Mouse (Mus musculus): ENCODE results near the gene Ube2e2. TPM values are rescaled to one million over a fixed set of nuclear protein-coding genes. Genes with fewer than 3 reads are reported as not detected.

The Ube2e2 gene
- polyA plus RNA-seq (2011; ENCODE audit: insufficient read depth, insufficient read length, low replicate concordance, missing spikeins): 1.6 and 3.4 TPM in 2 replicates

DNA sequence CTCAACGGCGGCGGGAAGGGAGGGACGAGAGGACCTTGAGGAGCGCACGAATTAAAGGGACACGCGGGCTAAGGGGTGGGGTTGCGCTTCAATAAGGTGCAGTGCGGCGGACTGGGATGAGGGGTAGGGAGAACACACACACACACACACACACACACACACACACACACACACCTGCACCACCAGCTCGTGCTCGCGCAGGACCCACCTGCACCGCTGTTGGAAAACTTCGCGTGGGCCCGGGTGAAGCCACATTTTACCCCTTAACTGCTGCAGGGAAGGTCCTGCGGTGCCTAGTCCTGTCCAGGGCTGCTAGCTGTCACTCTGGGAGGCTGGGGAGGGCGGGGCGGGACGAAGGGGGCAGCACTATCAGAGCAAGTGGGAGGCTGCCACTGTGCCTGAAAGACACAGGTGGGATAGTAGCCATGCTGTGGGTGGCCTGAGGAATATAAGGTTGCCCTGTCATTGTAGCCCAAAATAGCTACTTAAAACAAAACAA, at the start of gene Ube2e2:
Ube2e2 (minus strand) TSS at position 321 of the 499 bp plus-strand sequence.
- no peak for TF ChIP-seq CTCF (IDR thresholded peaks at IDR 0.05; ENCODE audit: control insufficient read depth, insufficient read depth, low read length)
- H3K4me3 ChIP-seq (replicated peaks; ENCODE audit: control insufficient read depth, low read depth, low read length): peak within 1 kb of the TSS; percentile 47
- 2% methylated on average over 22 of the region's 22 CpGs for WGBS
- H3K27ac ChIP-seq (ENCODE audit: control insufficient read depth, insufficient read depth, low read depth, low read length, poor library complexity): no peak within 1 kb of the TSS
- H3K4me1 ChIP-seq (ENCODE audit: control insufficient read depth, insufficient read depth, low read length): no peaks in the 10 kb centered on the region

- TF ChIP-seq CTCF (IDR thresholded peaks at IDR 0.05; ENCODE audit: control insufficient read depth, insufficient read depth, low read length) (no peak), POLR2A (IDR thresholded peaks at IDR 0.05; ENCODE audit: borderline replicate concordance, control insufficient read depth, low read depth, low read length) (no peak)
- H3K4me3 ChIP-seq (replicated peaks; ENCODE audit: control insufficient read depth, low read depth, low read length): no peak overlapping the region
- H3K27ac ChIP-seq (ENCODE audit: control insufficient read depth, insufficient read depth, low read depth, low read length, poor library complexity): no peak overlapping the region
- no peaks in the 10 kb centered on the region for H3K4me1 ChIP-seq (ENCODE audit: control insufficient read depth, insufficient read depth, low read length)
These were observed 46.0 kb upstream of the Ube2e2 start for GRCm38 (mm10) chr14:18940068-18940467.

- no peak overlapping the region for H3K4me3 ChIP-seq (replicated peaks; ENCODE audit: control insufficient read depth, low read depth, low read length)
- H3K27ac ChIP-seq (ENCODE audit: control insufficient read depth, insufficient read depth, low read depth, low read length, poor library complexity): no peak overlapping the region
- TF ChIP-seq POLR2A (IDR thresholded peaks at IDR 0.05; ENCODE audit: borderline replicate concordance, control insufficient read depth, low read depth, low read length) (no peak), CTCF (IDR thresholded peaks at IDR 0.05; ENCODE audit: control insufficient read depth, insufficient read depth, low read length) (no peak)
- H3K4me1 ChIP-seq (ENCODE audit: control insufficient read depth, insufficient read depth, low read length): no peaks in the 10 kb centered on the region
These were observed 9.5 kb upstream of the Ube2e2 start for GRCm38 (mm10) chr14:18903553-18903952.

DNA sequence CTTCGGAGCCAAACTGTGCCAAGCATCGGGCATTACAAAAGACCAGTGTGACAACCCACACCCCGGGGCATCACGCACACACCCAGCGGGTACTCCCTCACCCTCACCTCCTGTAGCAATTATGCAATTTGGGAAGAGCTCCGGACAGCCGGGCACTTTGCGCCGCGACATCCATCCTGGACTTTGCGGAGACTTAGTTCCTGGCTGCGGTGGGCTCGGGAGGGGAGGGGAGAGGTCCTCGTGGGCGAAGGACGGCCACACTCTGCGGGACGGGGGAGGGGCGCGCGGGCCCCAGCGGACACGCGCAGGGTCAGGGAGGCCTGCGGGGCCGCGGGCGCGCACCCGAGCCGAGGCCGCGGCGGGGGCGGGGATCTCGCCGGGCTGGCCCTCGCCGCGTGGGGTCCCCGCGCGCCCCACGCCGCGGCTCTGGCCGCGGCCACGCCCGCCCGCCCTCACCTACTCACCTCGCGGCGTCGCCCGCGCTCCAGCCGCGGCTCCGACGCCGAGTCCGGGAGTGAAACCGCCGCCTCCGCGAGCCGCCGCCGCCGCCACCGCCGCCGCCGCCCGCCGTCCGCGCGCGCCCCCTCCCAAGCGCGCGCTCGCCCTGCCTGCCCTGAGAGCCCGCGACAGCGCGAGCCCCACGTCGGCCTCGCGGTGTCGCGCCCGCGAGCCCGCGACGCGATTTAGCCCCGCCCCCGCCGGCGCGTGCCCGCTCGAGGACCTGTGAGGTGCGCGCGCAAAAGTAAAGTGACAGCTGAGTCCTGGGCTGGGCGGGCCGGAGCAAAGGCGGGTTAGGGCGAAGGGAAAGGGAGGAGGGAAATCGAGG, 733 bp downstream of the Ube2e2 start:
- 2% methylated on average over 106 of the region's 116 CpGs for WGBS
- no peak for TF ChIP-seq CTCF (IDR thresholded peaks at IDR 0.05; ENCODE audit: control insufficient read depth, insufficient read depth, low read length)
- TF ChIP-seq POLR2A (IDR thresholded peaks at IDR 0.05; ENCODE audit: borderline replicate concordance, control insufficient read depth, low read depth, low read length): no peak
- Histone ChIP-seq H3K4me3 (replicated peaks; ENCODE audit: control insufficient read depth, low read depth, low read length) (peak overlapping the region; percentile 47), H3K4me1 (ENCODE audit: control insufficient read depth, insufficient read depth, low read length) (no peaks in the 10 kb centered on the region), H3K27ac (ENCODE audit: control insufficient read depth, insufficient read depth, low read depth, low read length, poor library complexity) (no peak overlapping the region)

- TF ChIP-seq CTCF (IDR thresholded peaks at IDR 0.05; ENCODE audit: control insufficient read depth, insufficient read depth, low read length) (no peak), POLR2A (IDR thresholded peaks at IDR 0.05; ENCODE audit: borderline replicate concordance, control insufficient read depth, low read depth, low read length) (no peak)
- Histone ChIP-seq H3K4me3 (replicated peaks; ENCODE audit: control insufficient read depth, low read depth, low read length) (no peak overlapping the region), H3K27ac (ENCODE audit: control insufficient read depth, insufficient read depth, low read depth, low read length, poor library complexity) (no peak overlapping the region), H3K4me1 (ENCODE audit: control insufficient read depth, insufficient read depth, low read length) (no peaks in the 10 kb centered on the region)
- WGBS: 62% methylated on average over 5 of the region's 5 CpGs
These were observed 4.5 kb downstream of the Ube2e2 start for GRCm38 (mm10) chr14:18889571-18889970.

DNA sequence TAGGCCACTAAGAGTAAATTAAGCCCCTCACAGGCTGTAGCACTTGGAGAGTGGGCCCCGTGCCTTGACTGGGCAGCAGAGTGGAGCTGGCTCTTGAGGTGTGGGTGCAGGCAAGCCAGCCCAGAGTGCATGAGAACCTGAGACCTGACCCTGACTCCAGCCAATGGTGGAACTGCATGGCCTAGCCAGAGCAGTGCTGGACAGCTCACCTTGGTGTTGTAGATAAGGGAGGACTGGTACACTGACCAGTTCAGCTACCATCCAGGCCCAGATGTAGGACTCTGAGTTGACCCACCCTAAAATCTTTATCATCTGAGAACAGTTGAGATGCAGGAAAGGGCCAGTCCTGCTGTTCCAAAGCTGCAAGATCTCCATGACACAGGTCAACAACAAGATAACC, 11.6 kb downstream of the Ube2e2 start:
- no peak overlapping the region for H3K4me3 ChIP-seq (replicated peaks; ENCODE audit: control insufficient read depth, low read depth, low read length)
- WGBS: 91% methylated on average over 1 of the region's 1 CpGs
- H3K27ac ChIP-seq (ENCODE audit: control insufficient read depth, insufficient read depth, low read depth, low read length, poor library complexity): no peak overlapping the region
- no peaks in the 10 kb centered on the region for H3K4me1 ChIP-seq (ENCODE audit: control insufficient read depth, insufficient read depth, low read length)
- no peak for TF ChIP-seq POLR2A (IDR thresholded peaks at IDR 0.05; ENCODE audit: borderline replicate concordance, control insufficient read depth, low read depth, low read length)
- no peak for TF ChIP-seq CTCF (IDR thresholded peaks at IDR 0.05; ENCODE audit: control insufficient read depth, insufficient read depth, low read length)

DNA sequence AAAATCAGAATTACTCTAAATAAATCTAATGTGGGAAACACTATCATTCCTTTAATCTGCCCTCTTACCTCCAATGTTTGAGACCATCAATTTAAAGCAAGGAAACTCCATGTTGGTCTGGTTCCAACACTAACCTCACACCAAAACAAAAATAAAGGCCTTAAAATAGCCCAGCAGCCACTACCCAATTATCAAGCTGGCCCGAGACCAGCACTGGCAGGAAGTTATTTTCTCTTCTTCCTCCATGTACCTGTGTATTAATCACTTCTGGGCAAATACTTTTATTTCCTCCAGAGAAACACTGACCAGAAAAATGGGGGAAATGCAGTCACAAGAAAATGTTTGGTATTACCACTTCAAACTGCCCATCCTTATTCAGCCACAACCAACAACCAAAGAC, 23.4 kb downstream of the Ube2e2 start:
- TF ChIP-seq CTCF (IDR thresholded peaks at IDR 0.05; ENCODE audit: control insufficient read depth, insufficient read depth, low read length) (no peak), POLR2A (IDR thresholded peaks at IDR 0.05; ENCODE audit: borderline replicate concordance, control insufficient read depth, low read depth, low read length) (no peak)
- no peak overlapping the region for H3K4me3 ChIP-seq (replicated peaks; ENCODE audit: control insufficient read depth, low read depth, low read length)
- no peak overlapping the region for H3K27ac ChIP-seq (ENCODE audit: control insufficient read depth, insufficient read depth, low read depth, low read length, poor library complexity)
- no peaks in the 10 kb centered on the region for H3K4me1 ChIP-seq (ENCODE audit: control insufficient read depth, insufficient read depth, low read length)
- WGBS: 85% methylated on average over 1 of the region's 1 CpGs

DNA sequence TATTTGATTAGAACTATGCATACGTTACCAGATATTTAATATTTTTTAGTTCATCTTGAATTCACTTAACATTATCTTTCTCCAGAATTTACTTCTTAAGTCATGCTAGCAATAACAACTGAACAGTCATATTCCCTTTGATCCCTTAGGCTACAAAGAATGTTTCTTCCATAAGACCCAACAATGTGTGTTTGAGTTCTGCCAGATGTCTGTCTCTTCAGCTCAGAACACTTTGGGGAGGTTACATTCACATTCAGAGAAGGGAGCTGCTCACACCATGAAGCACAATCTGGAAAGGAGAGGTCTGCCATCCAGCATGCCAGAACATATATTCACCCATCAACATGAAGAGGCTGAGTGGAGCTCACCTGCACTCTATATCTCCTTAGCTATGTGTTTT, 65.4 kb downstream of the Ube2e2 start:
- WGBS: 86% methylated on average over 1 of the region's 1 CpGs
- Histone ChIP-seq H3K4me1 (ENCODE audit: control insufficient read depth, insufficient read depth, low read length) (no peaks in the 10 kb centered on the region), H3K27ac (ENCODE audit: control insufficient read depth, insufficient read depth, low read depth, low read length, poor library complexity) (no peak overlapping the region), H3K4me3 (replicated peaks; ENCODE audit: control insufficient read depth, low read depth, low read length) (no peak overlapping the region)
- TF ChIP-seq CTCF (IDR thresholded peaks at IDR 0.05; ENCODE audit: control insufficient read depth, insufficient read depth, low read length) (no peak), POLR2A (IDR thresholded peaks at IDR 0.05; ENCODE audit: borderline replicate concordance, control insufficient read depth, low read depth, low read length) (no peak)

All from bone marrow, adult 2 months (tissue).